Mouse (Mus musculus) MN1 (cell line): ENCODE data around the gene Ppp1r1a.

ENCODE experiments used
- DNase-seq: peaks from one replicate; pipeline ENCODE4 v3.0.0-alpha.2; 2016; ENCODE audit warnings: low spot score

The Ppp1r1a gene

GRCm38 (mm10) chr15:103514119-103514518 is 23.7 kb downstream of the Ppp1r1a start:
- DNase-seq, result no peak

GRCm38 (mm10) chr15:103513621-103514031 is 24.2 kb downstream of the Ppp1r1a start:
- no peak for DNase-seq

- no peak for DNase-seq
Measured at GRCm38 (mm10) chr15:103511652-103512051, 26.2 kb downstream of the Ppp1r1a start.

- DNase-seq, result no peak
Measured at GRCm38 (mm10) chr15:103509317-103509716, 28.5 kb downstream of the Ppp1r1a start.

- no peak for DNase-seq
Measured at GRCm38 (mm10) chr15:103503660-103504059, 34.1 kb downstream of the Ppp1r1a start.

GRCm38 (mm10) chr15:103503251-103503600 is 34.6 kb downstream of the Ppp1r1a start:
- DNase-seq, result no peak

- DNase-seq, result no peak
Measured at GRCm38 (mm10) chr15:103502435-103503250, 35.2 kb downstream of the Ppp1r1a start, which contains the start of gene Pde1b. Gene Pde1b (plus strand): TSS chr15:103503034.

- DNase-seq, result no peak
Measured at GRCm38 (mm10) chr15:103501186-103501585, 36.6 kb downstream of the Ppp1r1a start.

- no peak for DNase-seq
Measured at GRCm38 (mm10) chr15:103500723-103501122, 37.1 kb downstream of the Ppp1r1a start.

- DNase-seq, result no peak
Measured at GRCm38 (mm10) chr15:103498157-103498556, 39.6 kb downstream of the Ppp1r1a start.

- no peak for DNase-seq
Measured at GRCm38 (mm10) chr15:103496204-103497140, 41.3 kb downstream of the Ppp1r1a start.

GRCm38 (mm10) chr15:103488336-103488735 is 49.5 kb downstream of the Ppp1r1a start:
- DNase-seq, result no peak

GRCm38 (mm10) chr15:103486658-103487057 is 51.1 kb downstream of the Ppp1r1a start:
- no peak for DNase-seq

GRCm38 (mm10) chr15:103485106-103485505 is 52.7 kb downstream of the Ppp1r1a start:
- no peak for DNase-seq

- DNase-seq, result no peak
Measured at GRCm38 (mm10) chr15:103484490-103484889, 53.3 kb downstream of the Ppp1r1a start.

- no peak for DNase-seq
Measured at GRCm38 (mm10) chr15:103482488-103482887, 55.3 kb downstream of the Ppp1r1a start.
